In the genomic region with DNA sequence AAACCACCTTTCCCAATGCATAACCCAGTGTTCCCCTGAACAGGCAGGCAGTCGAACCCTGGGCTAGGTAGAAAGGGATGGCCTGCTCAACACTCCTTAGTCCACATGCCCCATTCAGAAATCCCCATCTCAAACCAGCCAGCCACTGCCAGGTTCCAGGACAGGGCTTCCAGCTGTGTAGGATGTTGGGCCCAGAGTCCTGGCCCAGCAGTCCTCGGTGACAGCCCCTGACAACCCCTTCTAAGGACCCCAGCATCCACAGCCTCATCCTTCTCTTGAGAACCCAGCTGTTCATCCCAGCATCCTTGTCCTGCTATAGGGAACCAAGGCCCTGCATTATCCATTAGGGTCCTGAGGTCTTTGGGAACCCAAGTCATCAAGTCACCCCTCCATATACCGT, we compare ENCODE assay signal across 9 mouse cellular contexts. TPM values are rescaled to one million over a fixed set of nuclear protein-coding genes. Genes with fewer than 3 reads are reported as not detected.
A peak's percentile ranks its signal among the peaks of the same experiment; 100 is the strongest.
DNase-seq lines count a peak whose midpoint lies in the region; ATAC-seq lines count a peak whose summit lies in the region.
"Had no signal": no experiment of that assay in that cellular context is flagged by ENCODE, and none has a peak within 500 bp of the region (broad histone marks: within the 10 kb centered on the region; RNA-seq: fewer than 3 reads in every experiment).

No protein-coding gene starts in this region.

- ATAC-seq in heart, embryonic 15.5 days (replicated peaks; ENCODE audit: insufficient number of reproducible peaks, insufficient read depth, low FRiP score, low read depth), result no peak
- ATAC-seq in hindbrain, embryonic 13.5 days (ENCODE audit: low FRiP score), result no peak
- no peak for ATAC-seq in midbrain, embryonic 12.5 days (ENCODE audit: low FRiP score, low read depth)
- ATAC-seq: Patski had no signal

- peak overlapping the region; percentile 95 for H3K9ac ChIP-seq in heart, embryonic 15.5 days
- peak overlapping the region; percentile 84 for H3K9ac ChIP-seq in hindbrain, embryonic 13.5 days
- H3K9ac ChIP-seq in midbrain, embryonic 12.5 days (replicated peaks), result peak overlapping the region; percentile 83; the same call in 1 of the 2 replicates

- peak overlapping the region; percentile 69 for H3K4me3 ChIP-seq in heart, embryonic 15.5 days
- peak overlapping the region; percentile 98 for H3K4me3 ChIP-seq in embryonic facial prominence, embryonic 10.5 days
- peak overlapping the region; percentile 74 for H3K4me3 ChIP-seq in hindbrain, embryonic 13.5 days
- peak overlapping the region; percentile 90 for H3K4me3 ChIP-seq in midbrain, embryonic 12.5 days

- peaks cover 66% of the 10 kb centered on the region for H3K4me1 ChIP-seq in heart, embryonic 15.5 days (replicated peaks)
- H3K4me1 ChIP-seq in embryonic facial prominence, embryonic 10.5 days, result peaks cover 63% of the 10 kb centered on the region
- peaks cover 66% of the 10 kb centered on the region for H3K4me1 ChIP-seq in hindbrain, embryonic 13.5 days (replicated peaks)
- peaks cover 50% of the 10 kb centered on the region for H3K4me1 ChIP-seq in midbrain, embryonic 12.5 days

- peak overlapping the region; percentile 94 for H3K4me2 ChIP-seq in heart, embryonic 15.5 days
- peak overlapping the region; percentile 100 for H3K4me2 ChIP-seq in hindbrain, embryonic 13.5 days
- peak overlapping the region; percentile 92 for H3K4me2 ChIP-seq in midbrain, embryonic 12.5 days (replicated peaks)

- peaks cover 31% of the 10 kb centered on the region for H3K36me3 ChIP-seq in heart, embryonic 15.5 days
- peaks cover 53% of the 10 kb centered on the region for H3K36me3 ChIP-seq in embryonic facial prominence, embryonic 10.5 days (replicated peaks)
- peaks cover 11% of the 10 kb centered on the region for H3K36me3 ChIP-seq in hindbrain, embryonic 13.5 days
- H3K36me3 ChIP-seq in midbrain, embryonic 12.5 days, result peaks cover 25% of the 10 kb centered on the region

- H3K9me3 ChIP-seq in heart, embryonic 15.5 days (replicated peaks), result no peaks in the 10 kb centered on the region
- H3K9me3 ChIP-seq in embryonic facial prominence, embryonic 10.5 days, result no peaks in the 10 kb centered on the region
- no peaks in the 10 kb centered on the region for H3K9me3 ChIP-seq in hindbrain, embryonic 13.5 days
- H3K9me3 ChIP-seq in midbrain, embryonic 12.5 days, result no peaks in the 10 kb centered on the region

- no peaks in the 10 kb centered on the region for H3K27me3 ChIP-seq in heart, embryonic 15.5 days
- H3K27me3 ChIP-seq in embryonic facial prominence, embryonic 10.5 days (replicated peaks; ENCODE audit: low read depth, poor library complexity, severe bottlenecking), result no peaks in the 10 kb centered on the region
- H3K27me3 ChIP-seq in hindbrain, embryonic 13.5 days, result no peaks in the 10 kb centered on the region
- no peaks in the 10 kb centered on the region for H3K27me3 ChIP-seq in midbrain, embryonic 12.5 days
- H3K27me3 ChIP-seq: Patski had no signal

- peak overlapping the region; percentile 96 for H3K27ac ChIP-seq in heart, embryonic 15.5 days
- peak overlapping the region; percentile 97 for H3K27ac ChIP-seq in embryonic facial prominence, embryonic 10.5 days (replicated peaks)
- peak overlapping the region; percentile 90 for H3K27ac ChIP-seq in hindbrain, embryonic 13.5 days
- H3K27ac ChIP-seq in midbrain, embryonic 12.5 days (replicated peaks), result peak overlapping the region; percentile 89

- no peak for DNase-seq in heart, postnatal 4 days
- DNase-seq in embryonic facial prominence, embryonic 10.5 days (ENCODE audit: low spot score), result no peak
- no peak for DNase-seq in spleen, postnatal 4 days (ENCODE audit: low spot score in 2 of 2)
- no peak for DNase-seq in spleen, adult 18-20 months
- no peak for DNase-seq in retina, embryonic 14.5 days (ENCODE audit: low spot score)

- WGBS in heart, embryonic 15.5 days, result 8% methylated on average over 3 of the region's 3 CpGs
- 25% methylated on average over 3 of the region's 3 CpGs for WGBS in embryonic facial prominence, embryonic 10.5 days
- WGBS in hindbrain, embryonic 13.5 days, result 20% methylated on average over 3 of the region's 3 CpGs
- WGBS in midbrain, embryonic 12.5 days, result 21% methylated on average over 3 of the region's 3 CpGs

RNA-seq across cellular contexts. Expression of a gene that starts 3.1 kb away (rescaled TPM):
- 12.1 and 13.2 TPM in 2 replicates for polyA plus RNA-seq in heart, embryonic 15.5 days (2015; fragmentation: Nextera tagmentation; extraction: Ambion mirVana)
- total RNA-seq in heart, postnatal 4 days (2021), result 10 to 100 TPM; 47.5 to 53.2 TPM
- 10.9 and 11.5 TPM in 2 replicates for polyA plus RNA-seq in embryonic facial prominence, embryonic 10.5 days (2016; fragmentation: Nextera tagmentation; extraction: Ambion mirVana)
- 4.0 and 4.2 TPM in 2 replicates for polyA plus RNA-seq in hindbrain, embryonic 13.5 days (2015; fragmentation: Nextera tagmentation; extraction: Ambion mirVana)
- polyA plus RNA-seq in midbrain, embryonic 12.5 days (2016; fragmentation: Nextera tagmentation; extraction: Ambion mirVana), result 8.8 and 10.0 TPM in 2 replicates

RNA-seq across cellular contexts. Expression of a gene that starts 9.8 kb away (rescaled TPM):
- polyA plus RNA-seq in heart, embryonic 15.5 days (2015; fragmentation: Nextera tagmentation; extraction: Ambion mirVana), result 6.6 and 9.8 TPM in 2 replicates
- total RNA-seq in heart, postnatal 4 days (2021), result 10 to 100 TPM; 68.2 to 70.9 TPM
- polyA plus RNA-seq in embryonic facial prominence, embryonic 10.5 days (2016; fragmentation: Nextera tagmentation; extraction: Ambion mirVana), result 10.6 and 10.7 TPM in 2 replicates
- polyA plus RNA-seq in hindbrain, embryonic 13.5 days (2015; fragmentation: Nextera tagmentation; extraction: Ambion mirVana), result 13.9 and 14.6 TPM in 2 replicates
- polyA plus RNA-seq in midbrain, embryonic 12.5 days (2016; fragmentation: Nextera tagmentation; extraction: Ambion mirVana), result 17.9 and 19.0 TPM in 2 replicates

RNA-seq across cellular contexts. Expression of a gene that starts 20.0 kb away (rescaled TPM):
- polyA plus RNA-seq in heart, embryonic 15.5 days (2015; fragmentation: Nextera tagmentation; extraction: Ambion mirVana), result 22.9 and 27.4 TPM in 2 replicates
- total RNA-seq in heart, postnatal 4 days (2021), result 100 to 1,000 TPM; 108 to 109 TPM
- 17.1 and 21.4 TPM in 2 replicates for polyA plus RNA-seq in embryonic facial prominence, embryonic 10.5 days (2016; fragmentation: Nextera tagmentation; extraction: Ambion mirVana)
- 36.9 and 42.4 TPM in 2 replicates for polyA plus RNA-seq in hindbrain, embryonic 13.5 days (2015; fragmentation: Nextera tagmentation; extraction: Ambion mirVana)
- 39.4 and 40.8 TPM in 2 replicates for polyA plus RNA-seq in midbrain, embryonic 12.5 days (2016; fragmentation: Nextera tagmentation; extraction: Ambion mirVana)

RNA-seq across cellular contexts. Expression of a gene that starts 26.3 kb away (rescaled TPM):
- 1.7 and 2.9 TPM in 2 replicates for polyA plus RNA-seq in heart, embryonic 15.5 days (2015; fragmentation: Nextera tagmentation; extraction: Ambion mirVana)
- total RNA-seq in heart, postnatal 4 days (2021), result 10 to 100 TPM in 1 of 2 experiments, 1 to 10 TPM in 1; 9.9 to 10.2 TPM
- polyA plus RNA-seq in embryonic facial prominence, embryonic 10.5 days (2016; fragmentation: Nextera tagmentation; extraction: Ambion mirVana), result 2.7 and 3.3 TPM in 2 replicates
- 1.6 and 1.9 TPM in 2 replicates for polyA plus RNA-seq in hindbrain, embryonic 13.5 days (2015; fragmentation: Nextera tagmentation; extraction: Ambion mirVana)
- 2.3 and 2.5 TPM in 2 replicates for polyA plus RNA-seq in midbrain, embryonic 12.5 days (2016; fragmentation: Nextera tagmentation; extraction: Ambion mirVana)

RNA-seq across cellular contexts. Expression of a gene that starts 27.1 kb away (rescaled TPM):
- polyA plus RNA-seq in heart, embryonic 15.5 days (2015; fragmentation: Nextera tagmentation; extraction: Ambion mirVana), result 6.6 and 9.5 TPM in 2 replicates
- total RNA-seq in heart, postnatal 4 days (2021), result 1 to 10 TPM; 7.2 to 9.6 TPM
- 11.3 and 12.0 TPM in 2 replicates for polyA plus RNA-seq in embryonic facial prominence, embryonic 10.5 days (2016; fragmentation: Nextera tagmentation; extraction: Ambion mirVana)
- 14.0 and 15.4 TPM in 2 replicates for polyA plus RNA-seq in hindbrain, embryonic 13.5 days (2015; fragmentation: Nextera tagmentation; extraction: Ambion mirVana)
- polyA plus RNA-seq in midbrain, embryonic 12.5 days (2016; fragmentation: Nextera tagmentation; extraction: Ambion mirVana), result 11.7 and 12.2 TPM in 2 replicates
